Mouse (Mus musculus) brain, embryonic 14.5 days (tissue): ENCODE measurements at regions not wholly inside any gene's neighbourhood (a gene's known extent, or its start where the extent isn't known, plus 50 kb on each side); places are given as distances from the start of the nearest gene placed in this dataset.

Experiments
- CTCF ChIP-seq: fragments of 200-500 bp; IDR thresholded peaks from 2 replicates; pipeline ENCODE4 v1.5.1; 2012; ENCODE audit warnings: inconsistent platforms, mild to moderate bottlenecking, moderate library complexity, borderline replicate concordance; ENCODE audit not compliant: insufficient read depth, insufficient read length; ENCODE audit errors: extremely low read depth
- POLR2A ChIP-seq: fragments of 200-500 bp; IDR thresholded peaks from 2 replicates; pipeline ENCODE4 v1.6.1; 2012; ENCODE audit warnings: mild to moderate bottlenecking, inconsistent platforms, borderline replicate concordance; ENCODE audit not compliant: poor library complexity, insufficient read depth, insufficient read length, severe bottlenecking; ENCODE audit errors: extremely low read depth

GRCm38 (mm10) chr4:54282934-54283333 is 457.1 kb downstream of the Tmem38b start:
- no peak for TF ChIP-seq CTCF
- no peak for TF ChIP-seq POLR2A
